Mouse (Mus musculus) left cerebral cortex, postnatal 36 days (tissue): ENCODE data around the gene Slc16a12. TPM values are rescaled to one million over a fixed set of nuclear protein-coding genes. Genes with fewer than 3 reads are reported as not detected.
A peak's percentile ranks its signal among the peaks of the same experiment; 100 is the strongest.
"Not testable (repeated sequence)": the region's sequence is repeated elsewhere in the genome, so short reads cannot be mapped to it uniquely, and the experiment has no call there.

ENCODE experiments used
- DNase-seq, 2 experiments: peaks; one replicate each; pipeline ENCODE4 v3.0.0; 2021 to 2022; ENCODE audit warnings: low spot score in 2 of 2, mixed read lengths in 1 of 2
- intact Hi-C: fragments of 180-260 bp; cut with DNase I; formaldehyde crosslinking; loops from one replicate; pipeline ENCODE4 v1.15.1; 2025
- total RNA-seq, 2 experiments: library from RNA; stranded (reverse); gene quantifications; 2 replicates each; pipeline ENCODE4 v1.2.3; 2021

Slc16a12 gene
- total RNA-seq, 2 experiments from 2014 or later, result 1.8 to 2.7 TPM

DNA sequence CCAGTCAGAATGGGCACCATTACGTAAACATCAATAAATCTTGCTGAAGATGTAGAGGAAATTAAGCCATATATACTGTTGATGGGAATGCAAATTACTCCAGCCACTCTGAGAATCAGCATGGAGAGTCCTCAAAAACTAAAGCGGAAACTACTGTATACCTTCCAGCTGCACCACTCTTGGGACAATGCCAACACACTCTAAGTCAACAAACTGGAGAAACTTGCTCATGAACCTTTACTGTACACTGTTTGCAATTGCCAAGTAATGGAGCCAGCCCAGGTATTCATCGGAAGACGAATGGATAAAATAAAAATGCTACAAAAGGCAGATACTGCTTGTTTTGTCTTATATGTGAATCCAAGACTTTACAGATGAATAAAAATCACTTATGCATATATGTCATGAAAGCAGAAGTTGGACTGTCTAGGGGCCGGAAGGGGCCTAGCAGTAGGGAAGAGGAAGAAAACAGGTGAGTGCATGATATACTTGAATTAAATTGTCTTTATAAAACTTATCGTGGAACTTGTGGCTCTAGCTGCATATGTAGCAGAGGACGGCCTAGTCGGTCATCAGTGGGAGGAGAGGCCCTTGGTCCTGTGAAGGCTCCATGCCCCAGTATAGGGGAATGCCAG lies 50.6 kb downstream of the Slc16a12 start:
- no peak for DNase-seq
- intact Hi-C loops, result no loop called here

DNA sequence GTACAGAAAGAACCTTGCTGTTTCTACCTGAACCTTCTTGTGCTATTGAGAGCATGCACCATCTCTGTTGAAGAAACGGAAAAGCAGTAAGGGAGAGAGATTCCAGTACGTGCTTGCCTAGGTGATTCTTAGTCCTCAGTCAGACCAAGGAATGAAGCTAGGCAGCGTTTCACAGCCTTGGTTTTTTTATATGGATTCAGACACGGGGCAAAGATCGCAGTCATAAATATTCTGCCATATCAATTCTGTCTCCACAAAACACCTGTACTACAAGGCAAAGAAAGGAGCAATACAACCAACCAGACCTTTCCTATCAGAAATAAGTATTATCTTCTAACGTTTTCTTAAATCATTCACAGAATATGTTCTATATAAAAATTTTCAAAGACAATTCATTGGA lies 55.7 kb downstream of the Slc16a12 start:
- DNase-seq, result no peak
- intact Hi-C loops, result no loop called here

DNA sequence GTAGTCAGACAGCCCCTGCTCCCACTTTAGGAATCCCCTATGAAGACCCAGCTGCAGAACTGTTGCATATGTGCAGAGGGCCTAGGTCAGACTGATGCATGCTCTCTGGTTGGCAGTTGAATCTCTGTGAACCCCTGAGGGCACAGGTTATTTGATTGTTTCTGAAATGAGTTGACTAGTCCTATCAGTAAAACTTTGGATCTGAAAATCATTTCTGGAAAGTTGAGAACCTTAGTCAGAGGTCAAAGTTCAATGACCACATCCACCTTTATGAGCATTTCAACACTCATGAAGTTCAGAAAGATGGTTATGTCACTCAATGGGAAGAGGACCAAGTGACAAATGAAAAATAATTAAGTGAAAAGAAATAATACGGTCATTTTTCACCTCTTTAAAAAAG lies 61.6 kb downstream of the Slc16a12 start:
- no peak for DNase-seq
- intact Hi-C loops, result no loop called here

DNA sequence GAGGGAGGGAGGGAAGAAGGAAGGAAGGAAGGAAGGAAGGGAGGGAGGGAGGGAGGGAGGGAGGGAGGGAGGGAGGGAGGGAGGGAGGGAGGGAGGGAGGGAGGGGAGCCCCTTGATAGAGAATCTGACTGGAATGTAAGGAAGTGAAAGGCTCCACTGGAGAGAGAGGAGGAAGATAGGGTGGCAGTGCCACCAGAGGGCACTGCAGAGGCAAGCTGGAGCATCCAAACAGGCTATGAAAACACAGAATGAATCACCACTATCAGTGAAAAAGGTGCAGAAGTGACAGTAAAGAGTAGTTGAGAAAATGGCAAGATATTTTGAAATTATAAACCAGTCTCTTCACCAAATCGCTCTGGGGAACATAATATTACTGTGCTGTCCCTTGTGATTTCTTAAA lies 62.2 kb downstream of the Slc16a12 start:
- intact Hi-C loops, result loop anchor here (5.0 kb wide), 1 partner anchor 87 kb away; no protein-coding TSS in a partner anchor

DNA sequence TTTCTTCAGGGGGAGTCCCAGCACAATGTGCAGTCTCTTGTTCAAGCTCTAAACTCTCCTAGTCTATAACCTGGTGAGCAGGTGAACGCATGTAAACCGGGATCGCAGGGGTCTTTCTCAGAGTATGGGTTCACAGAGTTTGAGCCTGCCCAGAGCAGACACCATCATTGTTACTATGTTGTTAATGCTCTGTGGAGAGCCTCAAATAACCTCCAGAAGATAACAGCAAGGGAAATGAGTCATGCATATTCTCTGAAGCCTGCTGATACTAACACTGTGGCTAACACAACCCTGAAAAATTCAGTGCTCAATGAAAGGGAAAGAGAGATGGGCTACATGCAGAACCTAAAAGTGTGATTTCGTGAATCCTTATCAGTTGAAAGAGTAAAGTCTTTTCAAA lies 68.7 kb downstream of the Slc16a12 start:
- intact Hi-C loops, result no loop called here

More for the DNA sequence above, 62.2 kb downstream of the Slc16a12 start:
- DNase-seq, result peak; percentile 21 to 23

DNA sequence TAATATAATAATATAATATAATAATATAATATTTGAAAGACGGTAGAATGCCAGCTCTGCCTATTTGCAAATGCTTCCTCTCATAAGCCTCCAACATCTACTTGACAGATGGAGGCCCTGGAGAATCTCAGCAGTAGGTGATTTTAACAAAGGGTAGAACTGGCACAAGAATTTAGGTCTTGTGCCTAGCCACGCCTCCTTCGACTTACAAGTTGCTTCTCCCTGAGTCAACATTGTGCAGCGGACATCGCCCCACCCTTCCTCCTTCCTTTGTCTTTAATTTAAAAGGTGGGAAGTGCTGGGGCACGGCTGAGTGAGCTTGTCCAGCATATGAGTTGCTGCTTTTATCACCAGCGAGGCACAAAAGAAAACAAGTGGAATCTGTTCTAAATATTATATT lies 73.6 kb downstream of the Slc16a12 start:
- DNase-seq, result no peak
- intact Hi-C loops, result no loop called here

More for the DNA sequence above, 68.7 kb downstream of the Slc16a12 start:
- DNase-seq, result no peak

DNA sequence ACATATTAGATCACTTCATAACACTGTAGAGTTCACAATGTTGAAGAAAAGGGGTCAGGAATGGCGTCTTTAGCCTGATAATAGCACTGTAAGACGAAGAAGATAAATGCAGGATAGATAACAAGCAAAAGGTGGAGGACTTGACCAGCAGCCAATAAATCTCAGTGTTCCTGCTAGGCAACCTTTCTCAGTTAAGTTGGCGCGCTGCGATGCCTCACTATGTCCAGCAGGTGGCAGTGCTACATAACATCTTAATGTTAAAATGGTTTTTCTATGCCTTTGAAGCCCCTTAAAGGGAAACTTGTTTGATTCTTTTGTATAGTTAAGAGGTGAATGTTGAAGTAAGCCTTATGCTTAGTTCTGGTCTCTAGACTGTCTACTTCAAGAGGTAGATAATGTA lies 81.0 kb downstream of the Slc16a12 start:
- intact Hi-C loops, result loop anchor here (2.0 to 10.0 kb wide), 3 partner anchors 107 to 1399 kb away; no protein-coding TSS in a partner anchor
- DNase-seq, result peak; percentile 28 to 60

DNA sequence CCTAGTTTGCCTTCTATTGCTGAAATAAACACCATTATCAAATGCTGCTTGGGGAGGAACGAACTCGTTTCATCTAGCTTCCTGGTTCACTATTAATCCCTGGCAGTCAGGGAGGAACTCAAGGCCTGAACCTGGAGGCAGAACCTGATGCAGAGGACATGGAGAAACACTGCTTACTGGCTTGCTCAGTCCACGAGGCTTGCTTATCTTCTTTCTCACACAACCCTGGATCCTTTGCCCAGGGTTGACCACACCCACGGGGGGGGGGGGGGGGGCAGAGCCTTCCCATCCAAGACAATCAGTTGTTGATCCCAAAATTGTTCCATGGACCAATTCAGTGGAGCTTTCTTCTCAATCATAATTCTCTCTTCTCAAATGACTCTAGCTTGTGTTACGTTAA lies 84.3 kb downstream of the Slc16a12 start:
- intact Hi-C loops, result loop anchor here (10.0 kb wide), 2 partner anchors 328 to 1402 kb away; no protein-coding TSS in a partner anchor
- DNase-seq, result no peak

DNA sequence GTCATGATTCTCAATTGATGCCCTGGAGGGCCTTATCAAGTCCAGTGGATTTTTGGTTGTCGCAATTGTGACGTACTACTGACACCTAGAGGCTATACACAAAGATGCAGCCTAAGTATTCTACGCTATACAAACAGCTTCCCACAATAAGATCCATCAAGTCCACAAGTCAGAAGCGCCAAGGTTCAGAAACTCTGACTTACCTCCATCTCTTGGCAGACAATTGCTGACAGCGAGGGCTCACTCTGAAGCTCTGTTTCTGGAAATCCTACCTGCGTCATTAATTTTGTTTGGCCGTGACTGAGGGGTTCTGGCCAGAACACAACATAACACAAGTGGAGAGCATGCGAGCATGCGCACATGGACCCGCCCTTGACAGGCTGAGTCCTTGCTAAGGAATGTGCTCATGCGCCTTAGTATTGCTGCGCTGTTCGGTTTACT lies 85.0 kb downstream of the Slc16a12 start:
- intact Hi-C loops, result loop anchor here (10.0 kb wide), 2 partner anchors 327 to 1403 kb away; no protein-coding TSS in a partner anchor
- DNase-seq, result peak; percentile 57 to 60

DNA sequence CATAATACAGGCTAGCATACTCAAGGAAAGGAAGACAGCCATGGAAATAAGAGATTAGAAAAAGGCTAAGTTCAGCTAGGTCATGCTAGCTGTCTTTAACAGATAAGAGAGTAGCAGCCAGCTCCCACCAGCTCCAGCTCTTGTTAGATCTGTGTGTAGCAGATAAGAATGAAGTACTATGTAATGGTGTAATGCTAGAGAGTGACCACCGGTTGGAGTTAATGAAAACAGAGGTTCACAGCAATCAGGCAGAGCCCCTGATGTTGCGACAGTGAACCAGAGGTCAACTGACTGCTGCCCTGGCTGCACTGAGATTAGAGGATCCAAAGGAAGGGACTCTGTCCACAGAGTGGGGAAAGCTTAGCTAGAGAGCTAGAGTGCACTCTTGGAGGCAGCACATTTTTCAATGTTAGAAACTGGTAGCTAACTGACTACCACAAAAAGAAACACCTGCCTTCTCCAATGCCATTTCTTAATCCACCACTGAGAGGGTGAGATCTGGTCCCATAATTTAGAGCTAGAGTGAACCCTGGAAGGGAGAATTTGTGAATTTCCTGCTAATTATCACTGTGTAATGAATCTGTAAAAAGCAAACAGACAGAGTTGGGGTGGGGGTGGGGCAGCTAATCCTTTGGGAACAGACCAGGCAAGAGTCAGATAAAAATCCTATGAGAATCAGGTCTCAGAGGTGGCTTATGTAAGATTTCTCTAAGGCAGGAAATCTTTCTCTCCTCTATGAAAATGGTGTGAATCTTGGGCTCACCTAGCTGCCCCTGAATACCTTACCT lies 90.4 kb downstream of the Slc16a12 start:
- intact Hi-C loops, result no loop called here
- DNase-seq, result no peak

DNA sequence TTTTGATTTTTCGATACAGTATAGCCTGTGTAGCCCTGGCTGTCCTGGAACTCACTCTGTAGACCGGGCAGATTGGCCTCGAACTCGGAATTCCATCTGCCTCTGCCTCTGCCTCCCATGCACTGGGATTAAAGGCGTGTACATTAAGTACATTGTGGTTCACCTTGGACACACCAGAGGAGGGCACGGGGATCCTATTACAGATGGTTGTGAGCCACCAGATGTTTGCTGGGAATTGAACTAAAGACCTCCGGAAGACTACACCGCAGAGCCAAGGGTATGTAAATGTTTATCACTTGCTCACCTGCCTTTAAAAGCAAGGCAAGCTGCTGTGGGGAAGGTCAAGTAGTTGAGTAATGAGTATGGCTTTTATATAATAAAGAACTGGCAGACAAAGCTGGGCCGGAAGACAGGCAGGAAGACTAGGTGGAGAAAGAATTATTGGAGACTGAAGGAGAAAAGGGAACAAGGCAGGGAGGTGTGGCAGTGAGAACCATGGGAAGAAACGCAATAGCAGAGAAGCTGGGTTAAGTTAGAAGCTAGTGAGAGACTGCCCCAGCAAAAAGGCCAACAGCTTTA lies 91.8 kb downstream of the Slc16a12 start:
- no peak for DNase-seq
- intact Hi-C loops, result no loop called here

DNA sequence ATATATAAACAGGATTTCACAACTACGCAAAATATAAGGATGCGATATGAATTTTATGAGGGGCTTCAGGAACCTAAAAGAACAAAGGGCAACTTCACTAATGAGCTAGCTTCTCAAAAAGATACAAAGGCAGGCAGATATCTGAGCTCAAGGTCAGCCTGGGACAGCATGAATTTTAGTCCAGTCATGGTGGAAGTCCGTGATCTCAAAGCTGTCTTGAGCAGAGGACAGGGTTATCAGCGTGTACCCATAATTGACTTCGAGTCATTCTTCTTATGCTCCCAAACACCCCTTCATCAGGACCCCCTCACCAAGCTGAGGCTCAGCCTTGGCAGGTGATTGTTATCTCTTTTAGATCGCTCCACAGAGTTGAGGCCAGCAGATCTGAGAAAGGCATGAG lies 96.1 kb downstream of the Slc16a12 start:
- intact Hi-C loops, result no loop called here
- no peak for DNase-seq

DNA sequence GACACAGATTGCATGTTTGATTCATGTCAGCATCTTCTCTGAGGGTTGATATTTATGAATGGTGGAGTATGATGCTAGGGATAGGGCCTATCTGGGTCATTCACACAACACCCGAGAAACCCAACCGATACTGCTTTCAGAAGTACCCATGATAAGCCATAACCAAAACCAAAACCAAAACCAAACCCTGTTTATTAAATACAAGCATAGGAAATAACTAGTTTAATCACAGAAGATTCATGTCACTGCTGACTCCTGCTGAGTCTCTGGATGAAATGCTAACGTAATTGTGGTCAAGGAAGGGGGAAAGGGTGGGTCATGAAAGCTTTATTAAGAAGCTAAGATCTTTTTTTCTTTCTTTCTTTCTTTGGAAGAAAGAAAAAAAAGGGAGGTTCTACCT lies 96.8 kb downstream of the Slc16a12 start:
- intact Hi-C loops, result no loop called here
- no peak for DNase-seq

DNA sequence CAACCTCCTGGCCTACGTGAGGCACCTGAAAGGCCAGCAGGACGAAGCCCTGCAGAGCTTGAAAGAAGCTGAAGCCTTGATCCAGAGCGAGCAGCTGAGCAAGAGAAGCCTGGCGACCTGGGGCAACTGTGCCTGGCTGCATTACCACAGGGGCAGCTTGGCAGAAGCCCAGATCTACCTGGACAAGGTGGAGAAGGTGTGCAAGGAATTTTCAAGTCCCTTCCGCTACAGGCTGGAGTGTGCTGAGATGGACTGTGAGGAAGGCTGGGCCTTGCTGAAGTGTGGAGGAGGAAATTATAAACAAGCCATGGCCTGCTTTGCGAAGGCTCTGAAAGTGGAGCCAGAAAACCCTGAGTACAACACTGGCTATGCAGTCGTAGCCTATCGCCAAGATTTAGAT lies 99.5 kb downstream of the Slc16a12 start:
- DNase-seq, intact Hi-C loops: not testable (repeated sequence)

DNA sequence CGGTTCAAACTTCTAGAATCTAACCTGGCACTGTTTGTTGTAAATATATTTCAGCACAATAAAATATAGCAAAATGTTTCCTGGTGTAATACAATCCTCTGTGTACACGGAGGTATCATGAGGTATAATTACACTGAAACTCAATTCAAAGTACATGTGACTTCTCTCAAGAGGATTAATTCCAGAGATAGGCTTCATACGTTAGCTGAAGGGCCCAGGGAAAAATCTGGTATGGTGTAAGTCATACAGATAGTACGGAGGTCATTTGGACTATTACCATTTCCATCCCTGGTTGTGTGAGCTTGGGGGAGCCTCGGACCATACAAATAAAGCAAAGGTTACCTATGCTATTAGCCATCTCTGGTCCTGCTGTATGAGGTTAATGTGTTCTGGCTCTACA lies 104.5 kb downstream of the Slc16a12 start:
- intact Hi-C loops, result no loop called here
- no peak for DNase-seq

DNA sequence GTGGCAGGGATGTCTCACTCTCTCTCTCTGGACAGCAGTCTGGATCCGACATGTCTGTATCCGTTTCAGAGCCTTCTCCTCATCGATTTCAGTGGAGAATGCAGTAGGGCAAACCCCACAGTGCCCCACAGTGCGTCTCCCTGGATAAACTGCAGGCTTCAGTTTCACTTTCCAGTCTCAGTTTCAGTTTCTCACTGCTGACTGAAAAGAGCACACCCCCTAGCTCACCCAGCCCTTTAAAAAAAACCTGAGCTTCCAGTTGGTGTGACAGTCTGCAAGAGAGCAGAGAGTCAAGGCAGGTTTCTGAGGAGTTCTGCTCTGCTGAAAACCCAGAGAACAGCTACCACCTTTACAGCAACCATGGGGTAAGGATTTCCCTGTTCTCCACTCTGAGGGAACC lies 106.5 kb downstream of the Slc16a12 start, which contains the start of the genes Ifit1bl2 and Ifit1:
Ifit1bl2 (minus strand) TSS at position 121 of the 400 bp plus-strand sequence.
Ifit1 (plus strand) TSS at position 249 of the 400 bp plus-strand sequence.
- no peak for DNase-seq
- intact Hi-C loops, result no loop called here

DNA sequence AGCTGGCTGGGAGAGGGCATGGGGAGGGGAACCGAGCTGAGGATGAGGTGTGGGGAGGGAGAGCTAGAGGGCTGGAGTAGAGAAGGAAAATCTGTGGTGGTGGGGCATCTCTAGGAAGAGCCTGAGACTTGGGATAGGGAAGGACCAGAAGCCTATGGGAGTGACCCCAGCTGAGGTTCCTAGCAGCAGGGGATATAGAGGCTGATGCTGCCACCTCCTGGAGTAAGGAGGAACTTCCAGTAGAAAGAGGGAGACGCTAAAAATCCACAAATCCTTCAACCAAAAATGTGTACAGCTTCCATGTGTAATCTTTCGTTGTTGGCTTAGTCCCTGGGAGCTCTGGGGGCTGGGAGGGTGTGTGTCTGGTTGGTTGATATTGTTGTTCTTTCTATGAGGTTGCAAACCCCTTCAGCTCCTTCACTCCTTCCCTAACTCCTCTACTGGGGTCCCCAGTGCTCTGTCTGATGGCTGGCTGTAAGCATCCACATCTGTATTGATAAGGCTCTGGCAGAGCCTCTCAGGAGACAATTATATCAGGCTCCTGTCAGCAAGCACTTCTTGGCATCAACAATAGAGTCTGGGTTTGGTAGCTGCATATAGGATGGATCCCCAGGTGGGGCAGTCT lies 110.0 kb downstream of the Slc16a12 start:
- DNase-seq, result peak; percentile 37 to 43
- intact Hi-C loops, result loop anchor here (1.0 to 10.0 kb wide), 3 partner anchors 87 to 392 kb away; partner anchors contain the start of gene Ifit2

DNA sequence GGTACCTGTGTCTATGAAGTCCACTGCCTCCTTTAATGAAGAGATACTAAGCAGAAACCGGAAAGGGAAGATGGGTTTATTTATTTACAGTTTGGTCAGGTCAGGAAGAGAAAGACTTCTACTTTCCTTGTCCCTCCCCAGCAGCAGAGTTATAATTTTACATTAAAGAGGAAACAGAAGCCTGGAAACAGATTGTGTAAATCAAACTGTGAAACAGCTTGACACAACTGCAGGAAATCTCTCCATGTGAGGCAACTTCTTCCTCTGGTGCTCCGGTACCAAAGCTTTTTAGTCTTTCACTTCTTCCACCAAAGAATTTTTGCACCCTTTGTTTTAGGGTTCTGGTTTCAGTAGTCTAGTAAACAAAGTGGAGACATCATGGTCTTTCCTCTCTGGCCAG lies 113.6 kb downstream of the Slc16a12 start:
- DNase-seq, result no peak
- intact Hi-C loops, result loop anchor here (10.0 kb wide), 1 partner anchor 389 kb away; no protein-coding TSS in a partner anchor

DNA sequence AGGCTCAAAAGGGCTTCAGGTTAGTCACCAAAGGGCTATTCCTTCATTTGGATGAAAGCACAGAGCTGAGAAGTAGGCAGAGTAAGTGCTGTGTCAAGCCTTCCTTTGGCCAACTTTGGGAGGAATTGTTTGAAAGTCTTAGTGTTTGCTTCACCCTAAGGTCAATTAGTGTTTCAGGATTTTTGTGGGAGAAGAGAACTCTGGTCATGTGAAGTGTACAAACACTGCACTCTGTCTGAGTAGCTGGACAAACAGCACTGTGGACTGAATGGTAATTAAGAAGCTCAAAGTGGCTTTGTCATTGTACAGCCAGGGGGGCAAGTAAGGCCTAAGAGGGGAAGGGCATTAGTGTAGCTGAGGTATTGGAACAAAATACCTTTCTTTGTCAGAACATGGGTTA lies 115.6 kb downstream of the Slc16a12 start:
- DNase-seq, result no peak
- intact Hi-C loops, result loop anchor here (10.0 kb wide), 1 partner anchor 387 kb away; no protein-coding TSS in a partner anchor

DNA sequence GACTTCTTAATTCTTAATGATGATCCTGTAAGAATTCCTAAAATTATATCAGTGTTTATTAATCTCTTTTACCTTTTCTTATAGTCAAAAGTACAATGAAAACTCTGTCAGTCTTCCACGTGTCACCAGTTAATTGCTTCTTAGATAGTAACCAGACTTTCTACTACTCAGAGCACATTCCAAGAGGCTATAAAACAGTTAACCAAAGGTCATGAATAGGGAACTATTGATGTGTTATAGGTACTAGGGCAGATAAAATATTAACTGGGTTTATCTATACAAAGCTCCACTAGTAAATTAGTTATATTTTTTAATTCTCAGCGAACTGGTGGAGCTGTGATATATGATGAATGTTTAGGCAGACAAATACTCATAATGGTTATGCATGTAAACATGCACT lies 119.6 kb downstream of the Slc16a12 start:
- intact Hi-C loops, result no loop called here
- no peak for DNase-seq
